Mouse (Mus musculus) c-Kit-positive CD71-positive TER-119-positive erythroid progenitor cells, embryonic 14.5 days (primary cell): ENCODE results near the gene Kif5c.

ENCODE experiments used
- DNase-seq: peaks from one replicate; pipeline ENCODE4 v3.0.0-alpha.2; 2013; ENCODE audit warnings: low spot score

Gene Kif5c

GRCm38 (mm10) chr2:49788051-49788418, 168.9 kb downstream of the Kif5c start:
- DNase-seq, result no peak

- DNase-seq, result no peak
These were observed 169.5 kb downstream of the Kif5c start for GRCm38 (mm10) chr2:49788643-49789042.

GRCm38 (mm10) chr2:49789078-49789477, 170.0 kb downstream of the Kif5c start:
- DNase-seq, result no peak

- no peak for DNase-seq
These were observed 170.4 kb downstream of the Kif5c start for GRCm38 (mm10) chr2:49789504-49789903.

GRCm38 (mm10) chr2:49797444-49798143, 178.5 kb downstream of the Kif5c start:
- DNase-seq, result no peak

- DNase-seq, result no peak
These were observed 185.3 kb downstream of the Kif5c start for GRCm38 (mm10) chr2:49804448-49804847.

- DNase-seq, result no peak
These were observed 186.8 kb downstream of the Kif5c start for GRCm38 (mm10) chr2:49805736-49806371.

- DNase-seq, result no peak
These were observed 190.4 kb downstream of the Kif5c start for GRCm38 (mm10) chr2:49809496-49809895.

- DNase-seq, result no peak
These were observed 192.3 kb downstream of the Kif5c start for GRCm38 (mm10) chr2:49811420-49811819.

GRCm38 (mm10) chr2:49811871-49812363, 192.8 kb downstream of the Kif5c start:
- DNase-seq, result no peak

GRCm38 (mm10) chr2:49813151-49813550, 194.1 kb downstream of the Kif5c start:
- no peak for DNase-seq

GRCm38 (mm10) chr2:49814011-49814410, 194.9 kb downstream of the Kif5c start:
- DNase-seq, result peak; percentile 9

- no peak for DNase-seq
These were observed 196.7 kb downstream of the Kif5c start for GRCm38 (mm10) chr2:49815696-49816320.

- no peak for DNase-seq
These were observed 197.5 kb downstream of the Kif5c start for GRCm38 (mm10) chr2:49816549-49816948.

GRCm38 (mm10) chr2:49817151-49817550, 198.1 kb downstream of the Kif5c start:
- no peak for DNase-seq

GRCm38 (mm10) chr2:49818126-49818525, 199.0 kb downstream of the Kif5c start:
- DNase-seq, result no peak

GRCm38 (mm10) chr2:49822312-49822711, 203.2 kb downstream of the Kif5c start:
- DNase-seq, result no peak
